Mouse (Mus musculus) left cerebral cortex, adult 18-20 months (tissue): ENCODE measurements around the gene Traf3ip3. TPM values are rescaled to one million over a fixed set of nuclear protein-coding genes. Genes with fewer than 3 reads are reported as not detected.

Experiments
- DNase-seq, 2 experiments: peaks; one replicate each; pipeline ENCODE4 v3.0.0; 2021 to 2022; ENCODE audit warnings: low spot score in 2 of 2, mixed read lengths in 1 of 2
- total RNA-seq, 2 experiments: library from RNA; stranded (reverse); gene quantifications; 2 replicates each; pipeline ENCODE4 v1.2.3; 2021

Traf3ip3 gene
- total RNA-seq, 2 experiments from 2014 or later: 1.7 to 1.9 TPM

DNA sequence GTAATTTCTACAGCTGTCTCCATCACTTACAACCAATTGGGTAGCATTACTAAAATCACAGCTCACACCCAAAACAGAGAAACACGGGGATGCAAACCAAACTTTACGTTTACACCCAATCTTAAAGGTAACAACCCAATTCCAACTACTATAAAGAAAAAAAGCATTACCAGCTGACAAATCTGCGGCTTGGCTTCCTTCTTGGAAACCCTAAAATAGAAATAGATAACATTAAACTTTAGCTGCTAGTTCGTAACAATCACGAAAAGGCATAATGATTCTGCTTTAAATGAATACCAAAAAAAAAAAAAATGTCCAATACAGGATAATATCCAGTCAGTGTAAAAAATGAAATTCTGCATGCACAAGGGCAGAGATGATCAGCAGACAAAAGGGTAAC, 72.2 kb downstream of the Traf3ip3 start:
- no peak for DNase-seq

- peak in 1 of 2 experiments; percentile 44 for DNase-seq
These were observed 73.4 kb downstream of the Traf3ip3 start for GRCm38 (mm10) chr1:193128055-193128454.

GRCm38 (mm10) chr1:193125835-193126234, 75.7 kb downstream of the Traf3ip3 start:
- no peak for DNase-seq

Other genes starting within 250 kb of the Traf3ip3 start
- 10 to 100 TPM; 25.3 TPM for gene Syt14, start 165.9 kb downstream of the Traf3ip3 start, total RNA-seq
- 10 to 100 TPM; 22.0 to 22.5 TPM for gene Diexf, start 71.4 kb downstream of the Traf3ip3 start, total RNA-seq
- 1 to 10 TPM; 1.6 to 1.7 TPM for gene Irf6, start 48.6 kb downstream of the Traf3ip3 start, total RNA-seq
- 1 to 10 TPM; 3.1 to 4.3 TPM for gene A130010J15Rik, start 33.7 kb downstream of the Traf3ip3 start, total RNA-seq
- gene Lamb3, start 6.0 kb upstream of the Traf3ip3 start, total RNA-seq: 1 to 10 TPM in 1 of 2 experiments, under 1 TPM in 1; 0.98 to 2.2 TPM
- 10 to 100 TPM; 16.6 to 16.8 TPM for gene Hsd11b1, start 62.4 kb upstream of the Traf3ip3 start, total RNA-seq
- gene G0s2, start 71.5 kb upstream of the Traf3ip3 start, total RNA-seq: 1 to 10 TPM; 7.3 to 8.0 TPM
- gene Camk1g, start 168.6 kb upstream of the Traf3ip3 start, total RNA-seq: 10 to 100 TPM; 38.1 to 38.2 TPM